Mouse (Mus musculus) left cerebral cortex, adult 2 months (tissue): ENCODE results near the gene Sik3. TPM values are rescaled to one million over a fixed set of nuclear protein-coding genes. Genes with fewer than 3 reads are reported as not detected.

ENCODE experiments used
- DNase-seq, 2 experiments: peaks; one replicate each; pipeline ENCODE4 v3.0.0; 2021 to 2022; ENCODE audit warnings: low spot score in 2 of 2, mixed read lengths in 1 of 2; ENCODE audit errors: extremely low spot score in 1 of 2
- H3K27ac ChIP-seq: fragments of 200-600 bp; 2 replicates; pipeline ENCODE4 v1.8.1; 2022
- H3K4me3 ChIP-seq: fragments of 200-600 bp; 2 replicates; pipeline ENCODE4 v1.8.1; 2022
- CTCF ChIP-seq: fragments of 200-600 bp; IDR thresholded peaks from 2 replicates; pipeline ENCODE4 v1.8.1; 2022; ENCODE audit warnings: antibody characterized with exemption, mild to moderate bottlenecking, moderate library complexity
- intact Hi-C: fragments of 180-260 bp; cut with DNase I; formaldehyde crosslinking; loops from one replicate; pipeline ENCODE4 v1.15.1; 2025
- total RNA-seq, 2 experiments: library from RNA; stranded (reverse); gene quantifications; 2 replicates each; pipeline ENCODE4 v1.2.3; 2021

Gene Sik3
- total RNA-seq, 2 experiments from 2014 or later = 122 to 127 TPM

GRCm38 (mm10) chr9:46259111-46259510 lies 246.5 kb downstream of the Sik3 start:
- no peak overlapping the region for H3K4me3 ChIP-seq
- H3K27ac ChIP-seq = no peak overlapping the region
- DNase-seq = no peak
- intact Hi-C loops = no loop called here
- TF ChIP-seq CTCF = no peak

GRCm38 (mm10) chr9:46261131-46261530 lies 248.5 kb downstream of the Sik3 start:
- H3K27ac ChIP-seq = no peak overlapping the region
- no peak overlapping the region for H3K4me3 ChIP-seq
- intact Hi-C loops = no loop called here
- no peak for DNase-seq
- no peak for TF ChIP-seq CTCF

DNA sequence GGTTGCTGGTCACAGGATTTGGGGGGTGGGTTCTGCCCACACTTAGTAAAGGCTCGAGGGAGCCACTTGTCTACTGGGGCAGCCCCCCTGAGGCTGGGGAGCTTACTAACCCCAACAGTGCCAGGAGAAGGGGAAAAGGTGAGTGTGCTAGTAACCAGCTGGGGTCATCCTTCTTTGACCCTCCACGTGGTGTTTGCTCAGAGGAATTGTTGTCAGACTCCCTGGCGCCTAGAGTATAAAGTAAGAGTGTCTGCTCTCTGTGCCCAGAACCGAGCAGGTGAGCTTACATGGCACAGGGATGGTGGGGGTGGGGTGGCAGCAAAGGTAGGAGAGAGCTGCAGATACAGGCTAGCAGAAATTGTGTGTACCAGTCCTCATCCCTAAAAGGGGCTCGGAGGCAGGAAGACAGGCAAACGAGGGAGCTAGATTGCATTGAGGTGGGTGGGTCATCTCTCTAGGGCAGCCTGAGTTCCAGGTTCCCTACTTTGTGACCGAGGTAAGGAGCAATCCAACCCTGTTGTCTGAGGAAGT lies 255.8 kb downstream of the Sik3 start, which contains the start of gene Apoa5:
Gene Apoa5 (plus strand): TSS at position 291 of the 531 bp plus-strand sequence.
- Histone ChIP-seq H3K27ac (no peak within 1 kb of the TSS), H3K4me3 (no peak within 1 kb of the TSS)
- intact Hi-C loops = no loop called here
- TF ChIP-seq CTCF = no peak
- no peak for DNase-seq

DNA sequence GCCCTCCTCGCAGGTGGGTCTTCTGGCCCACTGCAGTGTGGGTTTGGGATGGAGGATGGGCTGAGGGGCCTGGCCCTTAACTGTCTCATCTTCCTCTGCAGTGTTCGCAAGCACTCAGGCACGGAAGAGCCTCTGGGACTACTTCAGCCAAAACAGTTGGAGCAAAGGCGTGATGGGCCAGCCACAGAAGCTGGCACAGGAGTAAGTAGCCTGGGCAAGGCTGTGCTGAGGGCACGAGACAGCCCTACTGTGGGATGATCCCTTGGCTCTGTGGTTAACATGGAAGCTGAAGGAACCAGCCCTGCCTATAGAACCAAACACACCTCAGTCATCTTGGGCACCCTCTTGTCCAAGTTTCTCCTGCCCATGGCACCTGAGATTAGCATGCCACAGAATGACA lies 256.5 kb downstream of the Sik3 start:
- TF ChIP-seq CTCF = no peak
- DNase-seq = no peak
- intact Hi-C loops = no loop called here
- H3K4me3 ChIP-seq = no peak overlapping the region
- no peak overlapping the region for H3K27ac ChIP-seq

GRCm38 (mm10) chr9:46270782-46271181 lies 258.2 kb downstream of the Sik3 start:
- H3K27ac ChIP-seq = no peak overlapping the region
- no peak for TF ChIP-seq CTCF
- DNase-seq = no peak
- H3K4me3 ChIP-seq = no peak overlapping the region
- intact Hi-C loops = no loop called here

DNA sequence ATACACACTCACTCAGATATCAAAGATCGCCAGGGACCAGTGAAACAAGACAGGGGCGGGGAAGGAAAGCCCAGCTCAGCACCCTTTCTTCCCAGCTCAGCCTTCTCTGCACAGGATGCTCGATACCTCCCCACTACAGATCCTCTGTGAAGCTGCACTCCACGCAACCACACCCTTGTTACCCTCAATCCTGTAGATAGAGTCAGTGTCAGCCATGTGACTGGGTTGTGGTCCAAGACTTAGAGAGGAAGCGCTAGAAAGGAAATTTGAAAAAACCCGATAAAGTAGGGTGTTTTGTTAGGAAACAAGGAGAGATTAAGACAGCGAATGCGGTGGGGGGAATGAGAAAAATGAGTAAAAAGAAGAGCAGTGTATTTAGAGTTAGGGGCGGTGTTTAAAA lies 259.4 kb downstream of the Sik3 start:
- Histone ChIP-seq H3K27ac (no peak overlapping the region), H3K4me3 (no peak overlapping the region)
- intact Hi-C loops = no loop called here
- no peak for TF ChIP-seq CTCF
- no peak for DNase-seq

DNA sequence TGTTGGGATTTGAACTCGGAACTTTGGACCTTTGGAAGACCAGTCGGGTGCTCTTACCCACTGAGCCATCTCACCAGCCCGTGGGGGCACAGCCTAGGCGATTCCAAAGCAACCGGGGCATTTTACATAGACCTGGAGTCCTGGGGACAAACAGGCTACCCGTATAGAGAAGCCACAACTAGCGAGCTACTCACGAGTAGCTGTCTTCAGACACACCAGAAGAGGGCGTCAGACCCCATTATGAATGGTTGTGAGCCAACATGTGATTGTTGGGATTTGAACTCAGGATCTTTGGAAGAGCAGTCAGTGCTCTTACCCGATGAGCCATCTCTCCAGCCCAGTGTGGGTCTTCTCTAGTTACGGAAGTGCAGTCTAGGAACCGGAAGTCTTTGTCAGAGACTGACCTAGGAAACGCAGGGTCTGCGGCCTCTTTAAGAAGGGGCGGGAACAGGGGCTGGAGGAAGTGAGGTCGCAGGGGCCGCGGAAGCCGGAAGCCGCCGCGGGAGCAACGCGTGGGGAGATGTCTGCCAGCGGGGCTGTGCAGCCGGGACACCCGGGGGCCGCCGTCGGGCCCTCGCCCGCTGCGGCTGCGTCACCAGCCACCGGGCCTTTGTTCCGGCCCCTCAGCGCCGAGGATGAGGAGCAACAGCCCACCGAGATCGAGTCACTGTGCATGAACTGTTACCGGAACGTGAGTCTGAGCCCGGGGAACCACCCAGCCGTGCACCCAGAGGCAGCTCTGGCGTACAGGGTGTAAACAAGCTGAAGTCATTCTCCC lies 260.2 kb downstream of the Sik3 start, which contains the start of gene Zpr1:
Gene Zpr1 (plus strand): TSS at position 388 of the 778 bp plus-strand sequence.
- DNase-seq = peak; percentile 85 to 86
- TF ChIP-seq CTCF = peak; percentile 48
- peak within 1 kb of the TSS; percentile 57 for H3K4me3 ChIP-seq
- intact Hi-C loops = loop anchor here (1.0 kb wide), 1 partner anchor 9 kb away; no protein-coding TSS in a partner anchor
- peak within 1 kb of the TSS; percentile 63 for H3K27ac ChIP-seq

Other genes with a start within 250 kb of the Sik3 start
- 10 to 100 TPM; 13.7 to 16.5 TPM for gene Cep164, start 184.1 kb upstream of the Sik3 start, total RNA-seq
- gene Bace1, start 174.2 kb upstream of the Sik3 start, total RNA-seq = 10 to 100 TPM; 77.3 to 79.5 TPM
- 10 to 100 TPM; 26.2 to 30.7 TPM for gene Pcsk7, start 106.3 kb upstream of the Sik3 start, total RNA-seq
- 10 to 100 TPM; 83.1 to 84.3 TPM for gene Rnf214, start 105.9 kb upstream of the Sik3 start, total RNA-seq
- gene Tagln, start 76.8 kb upstream of the Sik3 start, total RNA-seq = 10 to 100 TPM in 1 of 2 experiments, 1 to 10 TPM in 1; 9.6 to 11.8 TPM
- 10 to 100 TPM; 86.7 to 86.9 TPM for gene Sidt2, start 57.6 kb upstream of the Sik3 start, total RNA-seq
- gene Pafah1b2, start 130 bp upstream of the Sik3 start, total RNA-seq = 100 to 1,000 TPM; 193 to 215 TPM
- not detected for gene Apoa1, start 215.8 kb downstream of the Sik3 start, total RNA-seq
- 1 to 10 TPM; 1.2 to 2.1 TPM for gene Apoc3, start 222.8 kb downstream of the Sik3 start, total RNA-seq
- not detected for gene Apoa4, start 227.9 kb downstream of the Sik3 start, total RNA-seq